Mouse (Mus musculus) layer of hippocampus, adult 9-11 months (tissue): Measurements from ENCODE around the gene Ahcyl2.
A peak's percentile ranks its signal among the peaks of the same experiment; 100 is the strongest.
"Not testable (repeated sequence)": the region's sequence is repeated elsewhere in the genome, so short reads cannot be mapped to it uniquely, and the experiment has no call there.

ENCODE experiments used
- DNase-seq: peaks from one replicate; pipeline ENCODE4 v3.0.0; 2022

Ahcyl2 gene

DNA sequence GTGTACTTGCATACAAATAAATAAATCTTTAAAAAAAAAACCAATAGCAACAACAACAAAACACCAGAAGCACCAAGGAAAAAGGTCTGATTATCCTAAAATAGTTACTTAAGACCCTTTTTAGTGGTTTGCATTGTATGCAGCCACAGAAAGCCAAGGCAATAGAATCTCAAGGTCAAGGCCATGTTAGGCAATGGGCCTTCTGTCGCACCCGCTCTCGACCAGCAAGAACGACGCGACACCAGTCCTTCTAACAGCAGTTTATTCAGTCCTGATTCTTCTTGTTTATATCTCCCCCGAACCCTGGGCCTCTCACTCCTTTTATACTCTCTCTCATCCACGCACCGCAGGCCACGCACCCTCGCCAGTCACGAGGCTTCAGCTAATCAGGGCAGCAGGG lies 48.6 kb downstream of the Ahcyl2 start:
- DNase-seq: not testable (repeated sequence)

DNA sequence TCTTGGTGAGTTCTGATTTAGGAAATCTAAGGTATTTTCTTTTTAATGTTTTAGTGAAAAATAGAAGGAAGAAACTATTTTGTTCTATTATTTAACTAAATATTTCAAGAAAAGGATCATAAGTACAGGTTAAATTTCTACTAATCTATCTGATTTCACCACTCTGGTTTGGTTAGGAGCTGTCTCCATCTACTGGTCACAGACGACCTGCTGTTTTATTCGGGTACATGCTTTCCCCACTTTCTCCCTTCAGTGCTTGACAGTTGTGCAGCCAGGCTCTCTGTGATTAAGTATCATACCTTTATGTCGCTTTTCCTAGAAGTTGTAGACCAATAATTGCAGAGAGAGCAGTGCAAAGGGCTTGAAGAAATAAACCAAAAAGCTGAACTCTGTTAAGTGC lies 51.5 kb downstream of the Ahcyl2 start:
- DNase-seq: peak; percentile 21

DNA sequence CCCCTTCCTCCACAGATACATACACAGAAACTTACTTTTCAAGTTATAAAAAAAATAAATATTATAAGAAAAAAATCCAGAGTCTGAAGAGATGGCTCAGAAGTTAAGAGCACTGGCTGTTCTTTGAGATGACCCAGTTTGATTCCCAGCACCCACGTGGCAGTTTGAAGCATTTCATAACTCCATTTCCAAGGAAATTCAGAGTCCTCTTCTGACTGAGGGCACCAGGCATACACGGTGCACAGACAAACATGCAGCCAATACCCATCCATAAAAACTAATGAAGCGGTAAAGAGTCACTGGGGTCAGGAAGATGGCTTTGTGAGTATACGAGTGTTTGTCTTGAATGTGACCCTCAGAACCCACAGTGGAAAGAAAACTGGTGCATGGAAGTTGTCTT lies 52.5 kb downstream of the Ahcyl2 start:
- no peak for DNase-seq

DNA sequence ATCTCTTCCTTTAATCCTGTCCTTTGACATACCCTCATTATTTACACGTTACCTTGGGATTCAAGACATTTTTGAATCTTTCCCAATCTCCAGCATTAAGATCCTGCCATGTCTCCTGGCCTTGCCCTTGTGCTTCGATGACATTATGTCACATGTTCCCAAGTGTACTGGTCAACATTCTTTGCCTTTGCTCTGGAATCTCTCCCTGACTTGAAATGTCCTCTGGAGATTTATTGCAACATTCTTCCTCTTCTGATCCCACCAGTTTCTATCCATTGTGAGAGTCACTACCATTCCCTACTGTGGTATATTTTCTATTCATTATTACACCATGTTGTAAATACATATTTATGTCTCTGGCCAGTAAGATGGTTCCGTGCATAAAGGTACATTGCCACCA lies 53.1 kb downstream of the Ahcyl2 start:
- DNase-seq: no peak

DNA sequence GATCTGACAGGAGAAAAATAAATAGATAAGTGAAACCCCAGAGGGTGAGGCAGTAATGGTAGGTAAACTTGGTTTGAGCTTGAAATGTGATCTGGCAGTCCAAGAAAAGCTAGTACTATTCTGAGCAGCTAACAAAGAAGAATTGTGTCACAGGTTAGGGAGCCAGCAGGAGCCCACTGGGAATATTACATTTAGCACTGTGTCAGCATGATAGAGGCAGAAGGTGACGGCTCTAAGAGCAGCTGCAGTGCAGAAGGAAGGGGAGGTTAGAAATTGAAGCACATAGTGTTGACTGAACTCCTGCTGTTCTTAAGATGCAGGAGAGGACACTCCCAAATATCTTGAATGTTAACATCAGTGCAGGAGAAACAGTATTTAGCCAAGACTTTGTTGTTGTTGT lies 54.0 kb downstream of the Ahcyl2 start:
- DNase-seq: no peak

DNA sequence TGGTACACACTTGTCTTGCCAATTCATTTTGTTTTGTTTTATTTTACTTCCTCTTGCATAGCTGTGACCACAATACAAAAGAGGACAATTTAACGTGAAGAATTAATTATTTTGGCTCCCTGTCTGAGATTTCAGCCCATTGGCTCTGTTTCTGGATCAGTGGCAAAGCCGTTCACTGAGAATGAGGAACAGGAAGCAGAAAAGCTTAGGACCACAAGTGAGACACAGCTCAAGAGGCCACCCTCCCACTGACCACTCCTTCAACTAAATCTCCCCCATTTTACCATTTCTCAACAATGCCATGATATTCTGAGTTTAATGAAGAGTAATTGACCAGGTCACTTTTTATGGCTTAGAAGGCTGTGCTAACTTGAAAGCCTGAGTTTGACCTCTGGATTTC lies 57.5 kb downstream of the Ahcyl2 start:
- no peak for DNase-seq

DNA sequence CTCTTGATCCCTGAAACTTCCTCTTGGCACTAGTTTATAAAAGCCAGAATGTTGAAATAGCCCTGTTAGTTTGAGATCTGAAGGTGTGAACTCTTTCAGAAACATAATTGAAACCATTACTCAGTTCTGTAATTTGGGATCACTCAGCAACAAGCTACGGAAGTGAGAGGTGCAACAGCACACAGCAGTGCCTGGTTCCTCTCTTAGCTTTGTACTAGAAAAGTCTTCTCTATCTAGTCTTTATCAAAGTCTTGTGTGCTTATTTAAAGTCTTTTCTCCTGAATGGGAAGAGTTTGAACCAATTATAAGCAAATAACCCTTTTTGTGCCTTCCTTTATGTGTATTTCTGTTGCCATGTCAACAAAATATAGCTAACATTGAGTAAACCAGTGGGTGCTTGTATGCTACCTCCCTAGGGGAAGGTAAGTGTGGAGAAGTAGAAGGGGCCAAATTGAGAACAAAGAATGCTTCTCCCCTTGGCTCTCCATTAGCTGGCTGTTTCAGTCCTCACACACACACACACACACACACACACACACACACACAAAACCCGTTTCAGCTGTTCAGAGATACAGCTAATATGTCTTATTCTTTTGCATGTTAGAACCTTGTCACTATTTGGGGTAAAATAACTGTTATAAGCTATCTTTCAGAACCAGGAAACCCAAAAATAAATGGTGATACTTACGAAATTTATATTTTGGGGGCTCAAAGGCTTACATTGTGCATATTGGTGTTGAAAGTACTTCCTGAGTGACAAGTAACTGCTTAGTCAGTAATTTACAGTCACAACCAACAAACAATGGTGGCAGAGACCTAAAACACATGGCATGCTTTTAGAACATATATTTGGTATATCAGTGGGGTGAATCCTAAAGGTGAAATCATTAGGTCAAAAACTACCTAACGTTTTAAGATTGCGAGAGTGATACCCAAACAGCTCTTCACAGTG lies 59.8 kb downstream of the Ahcyl2 start:
- DNase-seq: no peak

DNA sequence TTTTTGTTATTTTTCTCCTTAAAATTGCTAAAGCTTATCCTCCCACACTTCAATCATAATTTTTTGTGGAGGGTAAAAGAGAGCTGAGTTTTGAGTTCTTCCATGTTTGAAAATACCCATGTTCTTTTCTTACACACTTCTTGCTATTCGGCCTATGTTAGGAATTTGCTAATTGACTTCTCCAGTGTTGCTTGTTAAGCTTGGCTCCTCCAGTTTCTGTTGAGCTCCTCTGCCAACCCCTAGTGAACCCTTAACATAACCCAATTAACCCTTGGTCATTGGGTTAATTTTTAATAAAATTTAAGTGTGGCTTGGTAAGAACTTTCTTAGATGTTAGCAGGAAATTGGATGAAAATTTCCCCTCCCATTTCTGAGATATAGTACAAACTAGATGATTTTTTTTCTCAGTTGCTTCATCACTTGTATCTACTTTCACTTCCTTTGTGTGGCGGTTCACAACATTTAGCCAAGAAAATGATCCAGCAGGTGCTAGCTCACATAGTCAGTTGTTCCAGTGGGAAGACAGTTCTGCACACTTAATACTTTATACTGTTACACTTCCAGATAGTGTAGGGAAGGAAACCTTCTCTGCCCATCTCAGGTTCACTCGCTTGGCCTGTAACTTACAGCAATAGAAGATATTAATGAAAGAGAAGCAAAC lies 60.9 kb downstream of the Ahcyl2 start:
- DNase-seq: no peak

DNA sequence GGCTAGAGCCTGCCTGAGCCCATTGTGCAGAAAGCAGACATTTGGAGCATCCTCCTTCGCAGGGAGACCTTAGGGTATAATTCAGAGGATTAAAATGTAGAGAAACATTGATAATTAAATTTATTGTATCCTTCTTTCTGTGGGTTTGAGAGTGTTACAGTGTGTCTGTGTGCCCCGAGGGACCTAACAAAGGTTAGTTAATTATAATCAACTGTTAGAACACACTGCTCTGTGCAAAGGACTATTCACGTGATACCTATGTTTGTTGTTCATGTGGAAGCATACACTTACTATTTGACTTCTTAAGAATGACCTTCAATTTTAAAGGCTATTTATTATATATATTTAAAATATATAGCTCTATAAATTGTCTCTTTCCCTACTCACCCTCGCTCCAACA lies 64.5 kb downstream of the Ahcyl2 start:
- DNase-seq: no peak

DNA sequence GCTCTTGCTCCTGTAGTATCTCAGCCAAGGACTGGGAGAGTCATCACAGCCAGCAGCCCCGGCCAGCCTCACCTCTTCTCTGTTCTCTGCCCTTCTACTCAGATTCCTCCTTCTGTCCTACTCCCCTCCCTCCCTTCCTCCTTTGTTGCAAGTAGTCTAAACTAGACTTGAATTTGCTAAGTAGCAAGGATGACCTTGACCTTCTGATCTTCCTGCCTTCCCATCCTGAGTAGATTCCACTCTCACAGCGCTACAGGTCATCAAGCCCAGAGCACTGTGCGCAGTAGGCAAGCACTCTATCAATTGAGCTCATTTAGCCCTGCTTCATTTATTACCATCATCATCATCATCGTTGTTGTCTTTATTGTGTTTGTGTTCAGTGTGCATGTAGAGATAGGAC lies 65.3 kb downstream of the Ahcyl2 start:
- no peak for DNase-seq

DNA sequence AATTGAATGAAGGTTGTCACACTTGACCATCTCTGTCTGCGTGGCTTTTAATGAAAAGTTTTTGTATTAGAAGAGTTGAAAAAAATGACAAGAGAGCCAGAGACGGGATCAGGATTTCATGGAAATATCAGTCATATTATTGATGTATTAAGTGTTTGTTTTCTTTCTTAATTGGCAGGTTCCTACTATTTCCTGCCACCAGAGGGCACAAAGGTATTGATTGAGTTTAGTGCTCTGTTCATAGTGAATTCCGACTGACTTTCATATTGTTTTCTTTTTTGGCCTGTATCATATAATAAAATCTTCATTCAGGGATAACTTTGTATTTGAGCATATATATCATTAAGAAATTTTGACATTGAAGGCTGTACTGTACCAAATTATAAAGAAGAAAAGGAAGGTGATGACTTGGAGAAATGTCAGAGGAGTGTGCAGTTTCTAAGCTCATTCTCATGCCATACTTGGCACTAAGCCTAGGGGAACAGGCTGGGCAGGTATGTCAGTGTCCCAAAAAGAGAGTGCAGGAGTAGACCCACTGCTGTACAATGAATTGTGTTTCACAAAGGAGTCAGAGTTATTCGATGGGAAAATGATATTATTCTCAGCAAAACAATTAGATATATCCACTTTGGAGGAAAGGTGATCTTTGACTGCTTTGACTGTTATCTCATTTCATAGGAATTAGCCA lies 65.9 kb downstream of the Ahcyl2 start:
- no peak for DNase-seq

DNA sequence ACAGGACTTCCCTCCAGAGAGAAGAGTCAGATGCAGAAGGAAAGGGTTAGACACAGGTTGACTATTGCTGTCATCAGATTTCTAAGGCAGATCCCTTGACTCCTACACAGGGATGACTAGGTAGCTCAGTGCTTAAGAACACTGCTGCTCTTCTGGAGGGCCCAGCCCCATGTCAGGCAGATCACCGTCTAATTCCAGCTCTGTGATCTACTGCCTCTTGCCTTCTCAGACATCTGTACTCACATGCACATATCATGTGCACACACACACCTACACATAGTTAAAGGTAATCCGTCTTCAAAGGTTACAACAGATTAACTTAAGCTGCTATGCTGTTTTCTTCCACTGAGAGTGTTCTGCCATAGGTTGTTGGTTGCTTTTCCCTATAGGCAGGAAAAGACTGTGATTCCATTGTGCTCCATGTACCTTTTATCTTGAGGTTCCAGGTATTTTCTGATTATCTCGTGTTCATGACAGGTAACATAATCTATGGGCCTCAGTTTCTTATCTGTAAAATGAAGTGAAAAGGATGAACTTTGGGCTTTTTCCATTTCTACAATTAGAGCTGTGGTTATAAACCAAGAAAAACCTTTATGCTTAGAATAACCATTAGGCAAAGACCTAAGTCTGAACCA lies 67.8 kb downstream of the Ahcyl2 start:
- no peak for DNase-seq

DNA sequence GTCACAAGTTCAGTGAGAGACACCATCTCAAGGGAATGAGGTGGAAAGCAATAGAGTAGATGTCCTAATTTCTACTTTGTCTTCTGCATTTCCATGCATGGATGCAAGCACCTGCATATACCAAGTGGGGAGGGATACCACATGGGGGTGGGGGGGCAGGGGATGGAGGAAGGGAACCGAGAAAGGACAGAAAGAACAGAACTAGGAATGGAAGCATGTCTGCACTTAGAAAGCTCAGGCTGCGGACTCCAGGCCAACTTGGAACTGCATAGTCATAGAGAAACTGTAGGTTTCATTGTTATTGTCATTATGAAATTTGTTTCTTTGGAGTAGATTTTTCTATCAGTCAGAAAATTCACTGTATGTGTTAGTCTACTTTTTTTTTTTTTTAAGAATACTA lies 69.8 kb downstream of the Ahcyl2 start:
- DNase-seq: no peak

DNA sequence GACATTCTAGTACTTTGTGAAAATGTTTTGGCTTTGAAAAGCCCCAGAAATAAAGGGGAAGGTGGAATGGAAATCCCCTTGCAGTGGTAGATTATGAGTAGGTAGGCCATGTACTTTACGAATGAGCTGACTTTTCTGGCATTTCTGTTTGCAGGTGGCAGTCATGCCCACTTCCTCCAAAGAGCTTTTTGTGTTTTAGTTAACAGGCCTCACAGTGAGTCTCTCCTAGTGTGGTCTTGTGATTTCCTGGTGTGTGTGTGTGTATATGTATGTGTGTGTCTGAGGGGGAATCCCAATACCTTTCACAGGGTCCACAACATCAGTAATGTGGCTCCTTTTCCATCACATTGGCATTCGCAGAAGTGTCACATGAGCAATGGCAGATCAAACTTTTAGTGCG lies 70.7 kb downstream of the Ahcyl2 start:
- no peak for DNase-seq

DNA sequence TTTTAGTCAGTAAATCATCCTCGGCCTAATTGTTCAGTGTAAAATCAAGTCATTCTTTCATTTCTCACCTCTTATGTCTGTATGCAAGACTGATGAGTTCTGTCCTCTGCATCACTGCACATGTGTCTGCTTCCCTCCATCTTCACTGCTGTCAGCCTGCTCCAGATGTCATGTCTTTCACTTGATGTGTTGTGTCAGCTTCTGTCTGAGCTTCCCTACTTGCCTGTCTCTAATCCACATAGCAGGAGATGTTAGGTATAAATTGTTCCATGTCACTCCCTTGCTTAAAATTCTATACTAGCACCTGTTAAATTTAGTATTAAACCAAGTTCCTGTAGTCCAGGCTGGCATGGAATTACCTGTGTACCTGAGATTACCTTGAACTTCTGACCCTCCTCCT lies 72.2 kb downstream of the Ahcyl2 start:
- no peak for DNase-seq

DNA sequence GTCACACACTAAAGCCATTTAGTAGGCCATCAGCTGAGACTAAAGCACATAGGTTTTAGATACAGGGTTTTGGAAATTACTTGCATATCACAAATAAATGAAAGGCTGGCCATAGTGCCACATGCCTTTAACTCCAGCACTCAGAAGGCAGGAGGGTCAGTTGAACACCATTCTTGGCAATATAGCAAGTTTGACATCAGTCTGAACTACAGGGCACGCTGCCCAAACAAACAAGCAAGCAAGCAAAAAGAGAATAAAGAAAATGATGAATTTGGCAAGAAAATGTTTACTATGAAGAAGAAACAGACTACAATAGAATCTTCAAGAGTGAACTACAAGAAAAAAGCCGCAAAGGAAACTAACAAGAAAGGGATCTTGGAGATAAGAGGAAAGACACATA lies 73.7 kb downstream of the Ahcyl2 start:
- DNase-seq: no peak

DNA sequence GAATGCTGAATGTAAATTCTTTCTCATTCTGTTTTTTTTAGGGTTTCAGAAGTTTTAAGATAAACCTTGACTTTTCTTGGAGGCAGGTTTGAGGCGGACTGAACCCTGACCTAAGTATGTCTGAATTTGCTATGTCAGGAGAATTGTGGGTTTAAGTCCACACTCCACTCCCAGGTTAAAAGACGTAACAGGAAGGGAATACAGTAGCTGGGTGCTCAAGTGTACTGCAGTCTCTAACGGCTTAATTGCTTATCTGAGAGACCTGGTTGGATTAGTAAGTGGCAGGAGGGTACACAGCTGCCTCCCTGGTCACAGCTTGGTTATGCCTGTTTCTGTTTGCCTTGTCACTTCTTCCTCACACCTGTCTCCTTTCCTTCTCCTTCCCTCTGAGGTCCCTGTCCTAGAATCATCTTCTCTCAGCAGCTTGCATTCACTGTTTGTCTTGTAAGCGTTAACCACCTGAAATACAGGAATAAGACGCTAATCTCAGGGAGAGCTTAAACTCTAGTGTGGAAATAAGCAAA lies 79.9 kb downstream of the Ahcyl2 start:
- DNase-seq: no peak

DNA sequence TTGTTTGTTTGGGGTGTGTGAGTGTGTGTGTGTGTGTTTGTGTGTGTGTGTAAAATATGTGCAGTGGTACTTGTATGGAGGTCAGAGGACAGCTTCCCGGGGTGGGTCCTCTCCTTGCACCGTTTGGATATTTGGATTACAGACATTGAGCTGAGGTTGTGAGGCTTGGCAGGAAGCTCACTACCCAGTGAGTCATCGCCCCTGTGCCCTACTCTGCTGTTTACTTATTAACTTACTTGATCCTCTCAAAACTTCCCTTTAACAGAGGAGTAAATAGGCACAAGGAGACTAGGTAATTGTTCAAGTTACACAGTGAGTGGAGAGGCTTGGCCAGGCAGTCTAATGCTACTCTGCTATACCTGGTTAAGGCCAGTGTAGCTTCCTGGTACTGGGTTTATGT lies 81.0 kb downstream of the Ahcyl2 start:
- no peak for DNase-seq

DNA sequence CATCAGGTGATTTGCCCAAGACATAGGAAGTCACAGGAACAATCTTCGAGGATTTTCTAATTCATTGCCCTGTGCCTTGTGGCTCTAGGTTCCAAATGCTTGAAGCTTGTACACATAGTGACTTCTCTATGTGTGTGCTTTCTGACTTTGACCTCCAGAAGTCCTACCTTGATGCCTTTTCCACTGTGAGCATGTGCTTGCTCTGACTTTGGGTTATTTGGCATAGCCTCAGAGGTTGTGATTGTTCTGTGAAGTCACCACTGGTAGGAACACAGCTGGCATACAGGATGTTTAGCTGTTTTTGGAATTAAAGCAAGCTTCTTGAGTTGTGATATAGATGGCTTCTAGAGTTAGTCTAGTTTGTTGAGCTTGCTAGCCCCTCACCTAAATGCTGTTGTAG lies 82.3 kb downstream of the Ahcyl2 start:
- DNase-seq: no peak

DNA sequence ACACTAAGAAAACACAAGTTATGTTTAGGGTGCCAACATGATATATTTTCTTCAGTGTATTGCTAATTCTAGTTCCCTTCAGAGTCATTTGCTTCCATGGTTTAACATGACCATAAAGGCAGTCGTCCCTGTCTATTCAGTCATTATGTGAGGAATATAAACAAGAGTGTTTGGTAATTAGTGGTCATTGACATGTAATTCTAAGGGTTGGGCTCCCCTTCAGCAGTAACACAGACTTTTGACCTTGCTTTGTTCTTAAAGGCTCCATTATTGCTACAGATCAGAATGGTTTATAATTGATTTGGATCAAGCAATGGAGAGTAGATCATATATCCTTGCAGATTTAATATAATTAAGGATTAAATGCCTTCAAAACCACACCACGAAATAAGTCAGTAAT lies 82.9 kb downstream of the Ahcyl2 start:
- no peak for DNase-seq

DNA sequence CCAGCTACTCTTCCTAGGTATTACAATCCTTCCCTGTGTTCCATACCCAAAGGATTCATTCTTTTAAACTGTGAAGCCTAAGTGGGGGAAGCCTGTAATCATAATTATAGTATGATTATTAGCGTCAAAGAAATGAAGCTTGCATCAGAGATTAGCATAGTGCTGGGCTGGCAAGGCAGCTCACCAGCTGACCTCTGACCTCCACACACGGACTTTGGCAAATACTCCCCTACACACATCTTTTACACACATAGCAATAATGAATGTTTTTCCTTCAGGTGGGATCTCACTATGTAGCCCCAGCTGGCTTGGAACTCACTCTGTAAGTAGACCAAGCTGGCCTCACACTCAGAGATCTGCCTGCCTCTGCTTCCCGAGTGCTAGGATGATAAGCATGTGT lies 84.1 kb downstream of the Ahcyl2 start:
- DNase-seq: no peak

DNA sequence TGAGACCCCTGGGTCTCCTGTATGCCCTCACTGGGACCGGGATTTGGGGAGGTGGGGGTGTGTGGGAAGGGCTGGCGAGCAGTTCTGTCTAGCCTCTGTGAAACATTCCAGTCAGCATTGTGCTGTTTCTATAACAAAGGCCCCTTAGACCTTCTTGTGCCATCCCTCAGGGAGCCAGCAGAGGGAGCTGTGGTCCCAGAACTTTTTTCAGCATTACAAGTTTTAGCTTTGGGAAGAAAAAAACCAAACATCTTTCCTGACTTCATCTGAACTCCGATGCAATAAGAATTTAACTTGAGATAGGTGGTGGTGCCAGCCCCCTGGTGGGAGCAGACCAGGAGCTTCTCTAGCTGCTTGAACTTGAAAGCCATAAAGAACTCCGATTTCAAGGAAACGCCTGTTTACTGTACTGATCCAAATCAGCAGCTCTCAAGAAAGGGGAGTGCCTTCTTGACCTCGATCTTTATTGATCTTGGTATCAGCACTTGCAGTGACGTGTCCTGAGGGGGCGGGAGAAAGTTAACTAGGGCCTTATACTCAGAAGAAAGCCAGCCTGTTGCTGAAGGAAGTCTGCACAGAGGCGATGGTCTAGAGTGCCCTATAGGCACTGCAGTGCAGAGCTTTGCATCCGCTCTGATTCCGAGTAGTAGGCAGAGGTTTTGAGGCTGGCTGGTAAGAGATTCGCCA lies 85.5 kb downstream of the Ahcyl2 start:
- peak; percentile 28 for DNase-seq
